Mouse (Mus musculus) myocyte (in vitro differentiated cells): ENCODE data around the gene Rbfox1. TPM values are rescaled to one million over a fixed set of nuclear protein-coding genes. Genes with fewer than 3 reads are reported as not detected.
A peak's percentile ranks its signal among the peaks of the same experiment; 100 is the strongest.

Experiments used
- H3K27me3 ChIP-seq: one replicate; pipeline ENCODE4 v1.6.1; 2011; ENCODE audit not compliant: control insufficient read depth, insufficient read depth, insufficient read length
- H3K36me3 ChIP-seq: one replicate; pipeline ENCODE4 v1.6.1; 2011; ENCODE audit not compliant: control insufficient read depth, insufficient read depth
- H3K4me2 ChIP-seq: one replicate; pipeline ENCODE4 v1.6.1; 2011; ENCODE audit warnings: low read depth, control low read depth
- H3K4me3 ChIP-seq: one replicate; pipeline ENCODE4 v1.5.1; 2011; ENCODE audit warnings: mild to moderate bottlenecking, control low read depth, moderate library complexity
- H3K79me2 ChIP-seq: one replicate; pipeline ENCODE4 v1.6.1; 2011; ENCODE audit not compliant: control insufficient read depth, insufficient read depth
- H3ac ChIP-seq: one replicate; pipeline ENCODE4 v1.6.1; 2011; ENCODE audit not compliant: control insufficient read depth, insufficient read length
- CEBPB ChIP-seq: IDR thresholded peaks from 2 replicates; pipeline ENCODE4 v1.6.1; 2011; ENCODE audit warnings: mild to moderate bottlenecking, moderate library complexity; ENCODE audit not compliant: poor library complexity, insufficient read depth, severe bottlenecking
- E2F4 ChIP-seq: IDR thresholded peaks from one replicate; pipeline ENCODE4 v1.6.1; 2011; ENCODE audit warnings: mild to moderate bottlenecking, control low read depth, moderate library complexity; ENCODE audit not compliant: insufficient read depth
- MAX ChIP-seq: IDR thresholded peaks from one replicate; pipeline ENCODE4 v1.6.1; 2011; ENCODE audit warnings: low read depth, mild to moderate bottlenecking, control low read depth
- MYOD1 ChIP-seq, 3 experiments: IDR thresholded peaks; one replicate each; pipeline ENCODE4 v1.6.1; 2011; ENCODE audit warnings: control low read depth in 2 of 3, low read depth in 2 of 3, mild to moderate bottlenecking in 2 of 3, moderate library complexity in 1 of 3; ENCODE audit not compliant: insufficient read length in 2 of 3, control insufficient read depth in 1 of 3
- MYOG ChIP-seq, 3 experiments: IDR thresholded peaks; one replicate each; pipeline ENCODE4 v1.6.1; 2011; ENCODE audit warnings: control low read depth in 2 of 3, low read depth in 2 of 3, mild to moderate bottlenecking in 2 of 3; ENCODE audit not compliant: insufficient read length in 2 of 3, control insufficient read depth in 1 of 3, insufficient read depth in 1 of 3
- POLR2A ChIP-seq: IDR thresholded peaks from one replicate; pipeline ENCODE4 v1.6.1; 2011; ENCODE audit warnings: low read depth, mild to moderate bottlenecking, control low read depth, moderate library complexity; ENCODE audit not compliant: insufficient read length
- POLR2AphosphoS2 ChIP-seq: IDR thresholded peaks from one replicate; pipeline ENCODE4 v1.6.1; 2011; ENCODE audit warnings: low read depth, control low read depth; ENCODE audit not compliant: insufficient read length
- REST ChIP-seq: IDR thresholded peaks from one replicate; pipeline ENCODE4 v1.6.1; 2011; ENCODE audit warnings: mild to moderate bottlenecking, control low read depth, moderate library complexity; ENCODE audit not compliant: insufficient read depth, insufficient read length
- SRF ChIP-seq: IDR thresholded peaks from one replicate; pipeline ENCODE4 v1.6.1; 2011; ENCODE audit warnings: low read depth; ENCODE audit not compliant: control insufficient read depth, insufficient read length
- TCF12 ChIP-seq: IDR thresholded peaks from one replicate; pipeline ENCODE4 v1.6.1; 2011; ENCODE audit warnings: mild to moderate bottlenecking, control low read depth; ENCODE audit not compliant: poor library complexity, insufficient read depth, severe bottlenecking
- TCF3 ChIP-seq: IDR thresholded peaks from one replicate; pipeline ENCODE4 v1.6.1; 2011; ENCODE audit warnings: low read depth, control low read depth; ENCODE audit not compliant: insufficient read length
- USF1 ChIP-seq: IDR thresholded peaks from one replicate; pipeline ENCODE4 v1.6.1; 2011; ENCODE audit warnings: low read depth, mild to moderate bottlenecking, control low read depth, moderate library complexity
- polyA plus RNA-seq: library from polyadenylated mRNA; unstranded; fragments of >200 nt; fragmentation: generic; extraction: Trizol; gene quantifications from one replicate; pipeline ENCODE4 v1.2.1, GENCODE M21; 2012; ENCODE audit warnings: missing spikeins

Rbfox1 gene
- polyA plus RNA-seq, 1 experiment: 8.3 TPM

- no peaks in the 10 kb centered on the region for H3K79me2 ChIP-seq
- no peak overlapping the region for H3ac ChIP-seq
- H3K36me3 ChIP-seq: no peaks in the 10 kb centered on the region
- no peaks in the 10 kb centered on the region for H3K27me3 ChIP-seq
- peak overlapping the region; percentile 60 for H3K4me2 ChIP-seq
- TF ChIP-seq MYOG (IDR thresholded peaks at IDR 0.05; ENCODE audit: control insufficient read depth in 1 of 3, insufficient read depth in 1 of 3, insufficient read length in 2 of 3, low read depth in 2 of 3): peak in 2 of 3 experiments; percentile 77 to 96
- TF ChIP-seq CEBPB: no peak
- TF ChIP-seq MYOD1 (IDR thresholded peaks at IDR 0.05; ENCODE audit: control insufficient read depth in 1 of 3, insufficient read length in 2 of 3, low read depth in 2 of 3): peak; percentile 85 to 96 (median 92)
- peak; percentile 84 for TF ChIP-seq TCF12
- peak; percentile 24 for TF ChIP-seq TCF3
- no peak for TF ChIP-seq REST
- H3K4me3 ChIP-seq: no peak overlapping the region
Observed at GRCm38 (mm10) chr16:7089475-7089874, 1204.3 kb downstream of the Rbfox1 start.

- H3ac ChIP-seq: no peak overlapping the region
- no peaks in the 10 kb centered on the region for H3K79me2 ChIP-seq
- H3K4me3 ChIP-seq: no peak overlapping the region
- TF ChIP-seq SRF (no peak), MYOD1 (IDR thresholded peaks at IDR 0.05; ENCODE audit: control insufficient read depth in 1 of 3, insufficient read length in 2 of 3, low read depth in 2 of 3) (no peak), CEBPB (no peak), USF1 (no peak), TCF3 (no peak), MYOG (IDR thresholded peaks at IDR 0.05; ENCODE audit: control insufficient read depth in 1 of 3, insufficient read depth in 1 of 3, insufficient read length in 2 of 3, low read depth in 2 of 3) (no peak), REST (no peak), TCF12 (no peak), MAX (no peak), E2F4 (no peak), POLR2AphosphoS2 (no peak), POLR2A (no peak)
- no peaks in the 10 kb centered on the region for H3K36me3 ChIP-seq
- no peaks in the 10 kb centered on the region for H3K27me3 ChIP-seq
- no peak overlapping the region for H3K4me2 ChIP-seq
Observed at GRCm38 (mm10) chr16:7090205-7090604, 1205.0 kb downstream of the Rbfox1 start.

GRCm38 (mm10) chr16:7092811-7093210 is 1207.7 kb downstream of the Rbfox1 start:
- Histone ChIP-seq H3K4me2 (no peak overlapping the region), H3ac (no peak overlapping the region), H3K79me2 (no peaks in the 10 kb centered on the region), H3K36me3 (no peaks in the 10 kb centered on the region), H3K27me3 (no peaks in the 10 kb centered on the region), H3K4me3 (no peak overlapping the region)
- TF ChIP-seq SRF: no peak

GRCm38 (mm10) chr16:7093686-7094085 is 1208.5 kb downstream of the Rbfox1 start:
- Histone ChIP-seq H3K4me2 (no peak overlapping the region), H3K4me3 (no peak overlapping the region), H3ac (no peak overlapping the region), H3K27me3 (no peaks in the 10 kb centered on the region), H3K79me2 (no peaks in the 10 kb centered on the region), H3K36me3 (no peaks in the 10 kb centered on the region)
- no peak for TF ChIP-seq MYOG (IDR thresholded peaks at IDR 0.05; ENCODE audit: control insufficient read depth in 1 of 3, insufficient read depth in 1 of 3, insufficient read length in 2 of 3, low read depth in 2 of 3)
- TF ChIP-seq POLR2AphosphoS2: no peak
- TF ChIP-seq MYOD1 (IDR thresholded peaks at IDR 0.05; ENCODE audit: control insufficient read depth in 1 of 3, insufficient read length in 2 of 3, low read depth in 2 of 3): no peak
- TF ChIP-seq MAX: no peak
- no peak for TF ChIP-seq REST
- no peak for TF ChIP-seq SRF
- TF ChIP-seq TCF12: no peak
- no peak for TF ChIP-seq E2F4
- TF ChIP-seq POLR2A: no peak
- TF ChIP-seq USF1: no peak

DNA sequence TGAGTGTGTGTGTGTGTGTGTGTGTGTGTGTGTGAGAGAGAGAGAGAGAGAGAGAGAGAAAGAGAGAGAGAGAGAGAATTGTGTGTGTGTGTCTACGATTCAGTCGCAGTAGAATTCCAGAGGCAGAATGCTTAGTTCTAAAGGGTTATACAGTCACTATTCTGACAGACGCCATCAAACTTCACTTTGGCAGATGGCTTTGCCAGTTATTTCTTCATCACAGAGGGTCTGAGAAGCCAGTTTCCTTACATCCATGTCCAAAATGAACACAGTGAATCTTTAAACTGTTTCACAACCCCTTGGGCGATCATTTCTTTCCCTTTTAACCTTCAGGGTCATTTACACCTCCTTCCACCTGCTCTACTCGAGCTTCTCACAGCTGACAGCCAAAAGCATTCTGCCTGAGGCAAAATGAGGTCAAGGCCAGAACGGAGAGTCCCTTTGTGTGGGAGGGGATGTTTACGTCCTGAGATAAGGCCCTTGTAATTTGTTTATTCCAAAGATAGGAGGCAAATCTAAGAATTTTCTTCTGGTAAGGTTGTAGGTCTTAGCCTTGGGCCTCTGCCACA is 1209.1 kb downstream of the Rbfox1 start:
- H3K4me3 ChIP-seq: no peak overlapping the region
- no peaks in the 10 kb centered on the region for H3K27me3 ChIP-seq
- H3K4me2 ChIP-seq: no peak overlapping the region
- no peaks in the 10 kb centered on the region for H3K36me3 ChIP-seq
- TF ChIP-seq POLR2A: no peak
- TF ChIP-seq TCF3: no peak
- TF ChIP-seq MAX: no peak
- no peak for TF ChIP-seq TCF12
- no peak for TF ChIP-seq MYOG (IDR thresholded peaks at IDR 0.05; ENCODE audit: control insufficient read depth in 1 of 3, insufficient read depth in 1 of 3, insufficient read length in 2 of 3, low read depth in 2 of 3)
- TF ChIP-seq SRF: no peak
- TF ChIP-seq REST: no peak
- no peak for TF ChIP-seq CEBPB
- TF ChIP-seq MYOD1 (IDR thresholded peaks at IDR 0.05; ENCODE audit: control insufficient read depth in 1 of 3, insufficient read length in 2 of 3, low read depth in 2 of 3): no peak
- TF ChIP-seq POLR2AphosphoS2: no peak
- TF ChIP-seq E2F4: no peak
- no peak for TF ChIP-seq USF1
- no peak overlapping the region for H3ac ChIP-seq
- no peaks in the 10 kb centered on the region for H3K79me2 ChIP-seq
